Mouse (Mus musculus): ENCODE results near the gene Nras. TPM values are rescaled to one million over a fixed set of nuclear protein-coding genes. Genes with fewer than 3 reads are reported as not detected.

Gene Nras
- 100 to 1,000 TPM in 1 of 2 experiments, 10 to 100 TPM in 1; 95.4 to 101 TPM for total RNA-seq (2023)

DNA sequence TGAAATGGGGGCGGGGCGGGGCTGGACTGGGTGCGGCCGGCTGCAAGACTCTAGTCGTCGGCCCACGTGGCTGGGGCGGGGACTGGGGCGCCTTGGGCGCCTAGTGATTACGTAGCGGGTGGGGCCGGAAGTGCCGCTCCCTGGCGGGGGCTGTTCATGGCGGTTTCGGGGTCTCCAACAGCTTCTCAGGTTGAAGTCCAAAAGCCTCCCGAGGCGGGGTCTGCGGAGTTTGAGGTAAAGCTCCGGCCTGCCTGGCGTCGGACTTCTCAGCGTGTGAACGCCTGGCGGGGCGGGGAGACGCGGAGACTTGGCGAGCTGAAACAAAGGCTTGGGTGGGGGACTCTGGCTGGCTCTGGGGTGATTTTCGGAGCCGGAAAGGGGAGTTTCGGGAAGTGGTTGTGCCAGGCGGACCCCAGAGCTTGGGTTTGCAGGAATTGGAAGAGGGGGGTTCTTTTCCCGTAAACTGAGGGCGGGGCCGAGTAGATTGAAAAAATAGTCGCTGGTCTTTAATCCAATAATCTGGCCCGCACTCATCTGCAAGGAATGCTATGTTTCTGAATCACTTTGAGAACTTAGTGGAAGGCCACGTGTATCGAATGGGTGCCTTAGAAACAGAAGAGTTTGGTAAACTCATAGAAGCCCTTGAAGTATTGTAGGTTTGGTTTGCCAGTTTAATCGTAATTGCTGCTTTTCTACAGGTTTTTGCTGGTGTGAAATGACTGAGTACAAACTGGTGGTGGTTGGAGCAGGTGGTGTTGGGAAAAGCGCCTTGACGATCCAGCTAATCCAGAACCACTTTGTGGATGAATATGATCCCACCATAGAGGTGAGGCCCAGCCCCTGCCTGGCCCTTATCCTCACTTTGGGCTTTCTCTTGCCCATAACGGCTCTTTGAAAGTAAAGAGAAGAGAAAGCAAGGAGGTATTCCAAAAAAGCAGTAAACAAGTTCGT lies at the start of gene Nras:
TSS of gene Nras (plus strand) at position 79 of the 951 bp plus-strand sequence.

GRCm38 (mm10) chr3:103020249-103020942 lies 37.7 kb upstream of the Nras start, which contains the start of gene Csde1:
Gene Csde1 (plus strand): TSS chr3:103020426.

GRCm38 (mm10) chr3:103073771-103074170 lies 15.7 kb downstream of the Nras start, which contains the start of gene Ampd1:
Gene Ampd1 (plus strand): TSS chr3:103074014.

GRCm38 (mm10) chr3:103102454-103103390 lies 44.6 kb downstream of the Nras start, which contains the start of gene Dennd2c:
Gene Dennd2c (plus strand): TSS chr3:103102604.

Other genes with a start within 250 kb of the Nras start
- gene Sycp1, start 122.2 kb upstream of the Nras start, total RNA-seq (2023) = not detected
- not detected for gene Nr1h5, start 94.2 kb upstream of the Nras start, total RNA-seq (2023)
- gene Sike1, start 62.6 kb upstream of the Nras start, total RNA-seq (2023) = 10 to 100 TPM; 58.9 to 66.0 TPM
- gene Csde1, start 37.9 kb upstream of the Nras start, total RNA-seq (2023) = 100 to 1,000 TPM; 340 to 373 TPM
- not detected for gene Ampd1, start 15.7 kb downstream of the Nras start, total RNA-seq (2023)
- gene Dennd2c, start 44.3 kb downstream of the Nras start, total RNA-seq (2023) = 1 to 10 TPM; 2.5 to 2.8 TPM
- gene Bcas2, start 113.4 kb downstream of the Nras start, total RNA-seq (2023) = 10 to 100 TPM; 53.0 to 56.8 TPM
- 10 to 100 TPM; 46.2 to 47.5 TPM for gene Trim33, start 221.0 kb downstream of the Nras start, total RNA-seq (2023)